8 mouse cellular contexts compared by ENCODE assay signal in genomic region chr10:80611024-80611423, GRCm38 (mm10). TPM values are rescaled to one million over a fixed set of nuclear protein-coding genes. Genes with fewer than 3 reads are reported as not detected.
DNase-seq lines count a peak whose midpoint lies in the region; ATAC-seq and TF ChIP-seq lines count a peak whose summit lies in the region.

No protein-coding gene starts in this region.

- WGBS in liver, embryonic 15.5 days (ENCODE audit: insufficient replicate concordance), result 40% methylated on average over 4 of the region's 4 CpGs

- ATAC-seq in erythroid progenitor cell, adult 5-6 weeks (replicated peaks; ENCODE audit: low FRiP score, poor library complexity, severe bottlenecking), result peak; percentile 56; the same call in 1 of the 2 replicates
- ATAC-seq in liver, embryonic 15.5 days (ENCODE audit: insufficient read depth), result peak; percentile 35; the same call in 1 of the 2 replicates

- H3K27me3 ChIP-seq in liver, embryonic 15.5 days, result no peaks in the 10 kb centered on the region

- H3K27ac ChIP-seq in gastrocnemius, adult 2 months, result no peak overlapping the region
- H3K27ac ChIP-seq in liver, embryonic 15.5 days (replicated peaks), result peak overlapping the region; percentile 45; the same call in 1 of the 2 replicates

- peak; percentile 96 for TF ChIP-seq CTCF in gastrocnemius, adult 2 months (IDR thresholded peaks at IDR 0.05)

- DNase-seq in gastrocnemius, adult 2 months, result peak; percentile 60
- DNase-seq in gastrocnemius, adult 18-20 months (ENCODE audit: low spot score), result no peak
- peak; percentile 30 for DNase-seq in urinary bladder, postnatal 25 days (ENCODE audit: low spot score)
- DNase-seq in urinary bladder, postnatal 36 days (ENCODE audit: low spot score in 2 of 2), result no peak
- peak; percentile 64 for DNase-seq in retina, postnatal 1 day
- no peak for DNase-seq in gastrocnemius, postnatal 14 days

- H3K9me3 ChIP-seq in liver, embryonic 15.5 days (replicated peaks), result no peaks in the 10 kb centered on the region

- H3K9ac ChIP-seq in liver, embryonic 15.5 days, result no peak overlapping the region

- H3K4me1 ChIP-seq in liver, embryonic 15.5 days (replicated peaks), result peaks cover 47% of the 10 kb centered on the region

- H3K36me3 ChIP-seq in liver, embryonic 15.5 days (replicated peaks), result peaks cover 94% of the 10 kb centered on the region

- H3K4me2 ChIP-seq in liver, embryonic 15.5 days, result no peak overlapping the region

- intact Hi-C loops in gastrocnemius, adult 2 months (cut with DNase I), result loop anchor here (2.0 kb wide), 1 partner anchor 74 kb away; no protein-coding TSS in a partner anchor
- intact Hi-C loops in gastrocnemius, postnatal 14 days (cut with DNase I; ENCODE audit: low total_unique reads), result no loop called here

- H3K4me3 ChIP-seq in gastrocnemius, adult 2 months, result no peak overlapping the region
- no peak overlapping the region for H3K4me3 ChIP-seq in liver, embryonic 15.5 days (replicated peaks)

RNA-seq across cellular contexts. Expression of gene Gm49322, which starts 5.2 kb away (rescaled TPM):
- total RNA-seq in gastrocnemius, adult 2 months (2021), result under 1 TPM; 0.28 to 0.38 TPM
- under 1 TPM; 0.14 to 0.26 TPM for total RNA-seq in gastrocnemius, adult 18-20 months (2021)
- total RNA-seq in erythroid progenitor cell, adult 5-6 weeks (2015; ENCODE audit: low replicate concordance), result 0.72 and 1.7 TPM in 2 replicates
- 0.64 and 5.4 TPM in 2 replicates for total RNA-seq in erythroid progenitor cell, adult 5-6 weeks (2017; ENCODE audit: low replicate concordance)
- polyA plus RNA-seq in liver, embryonic 15.5 days (2015; fragmentation: Nextera tagmentation; extraction: Ambion mirVana), result 1.5 TPM in 2 replicates
- total RNA-seq in gastrocnemius, postnatal 14 days (2021), result under 1 TPM; 0.18 to 0.27 TPM

RNA-seq across cellular contexts. Expression of gene Adat3, which starts 8.3 kb away (rescaled TPM):
- under 1 TPM; 0.48 to 0.89 TPM for total RNA-seq in gastrocnemius, adult 2 months (2021)
- total RNA-seq in gastrocnemius, adult 18-20 months (2021), result under 1 TPM in 1 of 2 experiments, not detected in 1; 0.69 TPM
- not detected in 2 replicates for total RNA-seq in erythroid progenitor cell, adult 5-6 weeks (2015; ENCODE audit: low replicate concordance)
- total RNA-seq in erythroid progenitor cell, adult 5-6 weeks (2017; ENCODE audit: low replicate concordance), result 1.4 TPM in 1 of 2 replicates, not detected in the other
- polyA plus RNA-seq in liver, embryonic 15.5 days (2015; fragmentation: Nextera tagmentation; extraction: Ambion mirVana), result 4.8 and 5.8 TPM in 2 replicates
- total RNA-seq in gastrocnemius, postnatal 14 days (2021), result 1 to 10 TPM; 1.2 to 1.5 TPM

RNA-seq across cellular contexts. Expression of gene Scamp4, which starts 8.4 kb away (rescaled TPM):
- total RNA-seq in gastrocnemius, adult 2 months (2021), result 10 to 100 TPM; 17.0 to 17.5 TPM
- 10 to 100 TPM; 19.0 to 20.1 TPM for total RNA-seq in gastrocnemius, adult 18-20 months (2021)
- 8.8 and 10.5 TPM in 2 replicates for total RNA-seq in erythroid progenitor cell, adult 5-6 weeks (2015; ENCODE audit: low replicate concordance)
- total RNA-seq in erythroid progenitor cell, adult 5-6 weeks (2017; ENCODE audit: low replicate concordance), result 2.3 and 6.9 TPM in 2 replicates
- 41.9 and 45.3 TPM in 2 replicates for polyA plus RNA-seq in liver, embryonic 15.5 days (2015; fragmentation: Nextera tagmentation; extraction: Ambion mirVana)
- total RNA-seq in gastrocnemius, postnatal 14 days (2021), result 10 to 100 TPM; 18.3 to 22.0 TPM

RNA-seq across cellular contexts. Expression of gene Csnk1g2, which starts 11.6 kb away (rescaled TPM):
- total RNA-seq in gastrocnemius, adult 2 months (2021), result 100 to 1,000 TPM; 101 to 105 TPM
- total RNA-seq in gastrocnemius, adult 18-20 months (2021), result 100 to 1,000 TPM in 1 of 2 experiments, 10 to 100 TPM in 1; 97.2 to 128 TPM
- 31.4 and 58.0 TPM in 2 replicates for total RNA-seq in erythroid progenitor cell, adult 5-6 weeks (2015; ENCODE audit: low replicate concordance)
- total RNA-seq in erythroid progenitor cell, adult 5-6 weeks (2017; ENCODE audit: low replicate concordance), result 50.1 and 62.4 TPM in 2 replicates
- 49.7 and 60.4 TPM in 2 replicates for polyA plus RNA-seq in liver, embryonic 15.5 days (2015; fragmentation: Nextera tagmentation; extraction: Ambion mirVana)
- total RNA-seq in gastrocnemius, postnatal 14 days (2021), result 100 to 1,000 TPM in 1 of 2 experiments, 10 to 100 TPM in 1; 94.3 to 105 TPM

RNA-seq across cellular contexts. Expression of gene Abhd17a, which starts 20.9 kb away (rescaled TPM):
- total RNA-seq in gastrocnemius, adult 2 months (2021), result 10 to 100 TPM; 60.6 to 61.7 TPM
- total RNA-seq in gastrocnemius, adult 18-20 months (2021), result 10 to 100 TPM; 62.4 to 64.3 TPM
- total RNA-seq in erythroid progenitor cell, adult 5-6 weeks (2015; ENCODE audit: low replicate concordance), result 44.7 and 49.0 TPM in 2 replicates
- 5.5 and 30.7 TPM in 2 replicates for total RNA-seq in erythroid progenitor cell, adult 5-6 weeks (2017; ENCODE audit: low replicate concordance)
- 50.8 and 62.8 TPM in 2 replicates for polyA plus RNA-seq in liver, embryonic 15.5 days (2015; fragmentation: Nextera tagmentation; extraction: Ambion mirVana)
- 10 to 100 TPM; 55.8 to 57.1 TPM for total RNA-seq in gastrocnemius, postnatal 14 days (2021)

Comparison
In these comparisons a context has a peak if more than half of its experiments do, and no peak if none do; other contexts are left out.
1. DNase-seq: peak in gastrocnemius, adult 2 months (single experiment), urinary bladder, postnatal 25 days (single experiment) and retina, postnatal 1 day (single experiment); none in gastrocnemius, adult 18-20 months (single experiment), urinary bladder, postnatal 36 days (0 of 2) and gastrocnemius, postnatal 14 days (single experiment).